Mouse (Mus musculus): ENCODE results near the gene Cyp2j6. TPM values are rescaled to one million over a fixed set of nuclear protein-coding genes. Genes with fewer than 3 reads are reported as not detected.
"Not testable (repeated sequence)": the region's sequence is repeated elsewhere in the genome, so short reads cannot be mapped to it uniquely, and the experiment has no call there.

The Cyp2j6 gene
- 10 to 100 TPM; 11.9 to 13.2 TPM for total RNA-seq (2021)
- long read RNA-seq, experiment 1, transcript Cyp2j6-201 (9 exons, 3,605 nt): major isoform, 18 of 23 reads
- long read RNA-seq, experiment 1, partial matches to known transcripts: 5 of 23 reads
- long read RNA-seq, experiment 1, other reads (novel, unspliced or antisense): 0 of 23 reads
- long read RNA-seq, experiment 2, transcript Cyp2j6-201 (9 exons, 3,605 nt): major isoform, 11 of 13 reads
- long read RNA-seq, experiment 2, partial matches to known transcripts: 0 of 13 reads
- long read RNA-seq, experiment 2, other reads (novel, unspliced or antisense): 2 of 13 reads

- peak; percentile 52 to 55 for DNase-seq (ENCODE audit: low spot score in 2 of 2)
- intact Hi-C loops (cut with DNase I): no loop called here
Observed at GRCm38 (mm10) chr4:96553133-96553819, at the start of gene Cyp2j6. Cyp2j6 (minus strand) TSS chr4:96553661.

GRCm38 (mm10) chr4:96591791-96592150 lies 38.3 kb upstream of the Cyp2j6 start:
- intact Hi-C loops (cut with DNase I): loop anchor here (5.0 kb wide), 1 partner anchor 91 kb away; no protein-coding TSS in a partner anchor

GRCm38 (mm10) chr4:96590911-96591790 lies 37.7 kb upstream of the Cyp2j6 start, which contains the start of gene Cyp2j9:
Cyp2j9 (minus strand) TSS chr4:96591578.
- intact Hi-C loops (cut with DNase I): loop anchor here (5.0 kb wide), 1 partner anchor 91 kb away; no protein-coding TSS in a partner anchor
- peak in 1 of 2 experiments; percentile 36 for DNase-seq (ENCODE audit: low spot score in 2 of 2)

More at GRCm38 (mm10) chr4:96591791-96592150, 38.3 kb upstream of the Cyp2j6 start:
- peak; percentile 75 to 79 for DNase-seq (ENCODE audit: low spot score in 2 of 2)

- no peak for DNase-seq (ENCODE audit: low spot score in 2 of 2)
- intact Hi-C loops (cut with DNase I): no loop called here
Observed at GRCm38 (mm10) chr4:96581425-96582088, 28.1 kb upstream of the Cyp2j6 start.

- intact Hi-C loops (cut with DNase I); DNase-seq (ENCODE audit: low spot score in 2 of 2): not testable (repeated sequence)
Observed at GRCm38 (mm10) chr4:96580351-96580750, 26.9 kb upstream of the Cyp2j6 start.

- intact Hi-C loops (cut with DNase I): no loop called here
- no peak for DNase-seq (ENCODE audit: low spot score in 2 of 2)
Observed at GRCm38 (mm10) chr4:96569442-96569841, 16.0 kb upstream of the Cyp2j6 start.

GRCm38 (mm10) chr4:96567988-96568387 lies 14.5 kb upstream of the Cyp2j6 start:
- DNase-seq (ENCODE audit: low spot score in 2 of 2): no peak
- intact Hi-C loops (cut with DNase I): no loop called here

GRCm38 (mm10) chr4:96565808-96566207 lies 12.3 kb upstream of the Cyp2j6 start:
- no peak for DNase-seq (ENCODE audit: low spot score in 2 of 2)
- intact Hi-C loops (cut with DNase I): no loop called here

- DNase-seq (ENCODE audit: low spot score in 2 of 2): no peak
- intact Hi-C loops (cut with DNase I): no loop called here
Observed at GRCm38 (mm10) chr4:96560464-96560863, 7.0 kb upstream of the Cyp2j6 start.

- intact Hi-C loops (cut with DNase I): no loop called here
Observed at GRCm38 (mm10) chr4:96559781-96560180, 6.3 kb upstream of the Cyp2j6 start.

GRCm38 (mm10) chr4:96551619-96552018 lies 1.8 kb downstream of the Cyp2j6 start:
- intact Hi-C loops (cut with DNase I): no loop called here

More at GRCm38 (mm10) chr4:96559781-96560180, 6.3 kb upstream of the Cyp2j6 start:
- DNase-seq (ENCODE audit: low spot score in 2 of 2): no peak

GRCm38 (mm10) chr4:96545976-96546375 lies 7.5 kb downstream of the Cyp2j6 start:
- DNase-seq (ENCODE audit: low spot score in 2 of 2): peak; percentile 37 to 68
- intact Hi-C loops (cut with DNase I): no loop called here

More at GRCm38 (mm10) chr4:96551619-96552018, 1.8 kb downstream of the Cyp2j6 start:
- no peak for DNase-seq (ENCODE audit: low spot score in 2 of 2)

GRCm38 (mm10) chr4:96525772-96526171 lies 27.7 kb downstream of the Cyp2j6 start:
- intact Hi-C loops (cut with DNase I): loop anchor here (5.0 to 10.0 kb wide), 2 partner anchors 159 to 253 kb away; no protein-coding TSS in a partner anchor
- DNase-seq (ENCODE audit: low spot score in 2 of 2): peak in 1 of 2 experiments; percentile 3

GRCm38 (mm10) chr4:96522256-96522655 lies 31.2 kb downstream of the Cyp2j6 start:
- DNase-seq (ENCODE audit: low spot score in 2 of 2): no peak
- intact Hi-C loops (cut with DNase I): loop anchor here (10.0 kb wide), 1 partner anchor 163 kb away; no protein-coding TSS in a partner anchor

GRCm38 (mm10) chr4:96510083-96510482 lies 43.4 kb downstream of the Cyp2j6 start:
- intact Hi-C loops (cut with DNase I): no loop called here
- no peak for DNase-seq (ENCODE audit: low spot score in 2 of 2)

- DNase-seq (ENCODE audit: low spot score in 2 of 2): no peak
- intact Hi-C loops (cut with DNase I): no loop called here
Observed at GRCm38 (mm10) chr4:96507286-96507685, 46.2 kb downstream of the Cyp2j6 start, which contains the start of gene Cyp2j8. Cyp2j8 (minus strand) TSS chr4:96507386.

All from left cerebral cortex, postnatal 14 days (tissue).